Mouse (Mus musculus) kidney, embryonic 15.5 days (tissue): ENCODE results near the gene Gm11111. TPM values are rescaled to one million over a fixed set of nuclear protein-coding genes. Genes with fewer than 3 reads are reported as not detected.

ENCODE experiments used
- polyA plus RNA-seq: library from polyadenylated mRNA; unstranded; fragments of >200 nt; fragmentation: Nextera tagmentation; extraction: Ambion mirVana; gene quantifications from 2 replicates; pipeline ENCODE4 v1.2.1, GENCODE M21; 2015

Gm11111 gene
- polyA plus RNA-seq, 1 experiment from 2014 or later = not detected

Other genes with a start within 250 kb of the Gm11111 start
- 0.26 and 0.61 TPM in 2 replicates for gene Cfap299, start 223.4 kb upstream of the Gm11111 start, polyA plus RNA-seq